Mouse (Mus musculus) myocyte (in vitro differentiated cells): ENCODE data around the gene Trnau1ap.

Experiments used
- CEBPB ChIP-seq: IDR thresholded peaks from 2 replicates; pipeline ENCODE4 v1.6.1; 2011; ENCODE audit warnings: mild to moderate bottlenecking, moderate library complexity; ENCODE audit not compliant: poor library complexity, insufficient read depth, severe bottlenecking
- E2F4 ChIP-seq: IDR thresholded peaks from one replicate; pipeline ENCODE4 v1.6.1; 2011; ENCODE audit warnings: mild to moderate bottlenecking, control low read depth, moderate library complexity; ENCODE audit not compliant: insufficient read depth
- MAX ChIP-seq: IDR thresholded peaks from one replicate; pipeline ENCODE4 v1.6.1; 2011; ENCODE audit warnings: low read depth, mild to moderate bottlenecking, control low read depth
- MYOD1 ChIP-seq, 3 experiments: IDR thresholded peaks; one replicate each; pipeline ENCODE4 v1.6.1; 2011; ENCODE audit warnings: control low read depth in 2 of 3, low read depth in 2 of 3, mild to moderate bottlenecking in 2 of 3, moderate library complexity in 1 of 3; ENCODE audit not compliant: insufficient read length in 2 of 3, control insufficient read depth in 1 of 3
- POLR2A ChIP-seq: IDR thresholded peaks from one replicate; pipeline ENCODE4 v1.6.1; 2011; ENCODE audit warnings: low read depth, mild to moderate bottlenecking, control low read depth, moderate library complexity; ENCODE audit not compliant: insufficient read length
- POLR2AphosphoS2 ChIP-seq: IDR thresholded peaks from one replicate; pipeline ENCODE4 v1.6.1; 2011; ENCODE audit warnings: low read depth, control low read depth; ENCODE audit not compliant: insufficient read length
- SRF ChIP-seq: IDR thresholded peaks from one replicate; pipeline ENCODE4 v1.6.1; 2011; ENCODE audit warnings: low read depth; ENCODE audit not compliant: control insufficient read depth, insufficient read length
- TCF3 ChIP-seq: IDR thresholded peaks from one replicate; pipeline ENCODE4 v1.6.1; 2011; ENCODE audit warnings: low read depth, control low read depth; ENCODE audit not compliant: insufficient read length
- USF1 ChIP-seq: IDR thresholded peaks from one replicate; pipeline ENCODE4 v1.6.1; 2011; ENCODE audit warnings: low read depth, mild to moderate bottlenecking, control low read depth, moderate library complexity

DNA sequence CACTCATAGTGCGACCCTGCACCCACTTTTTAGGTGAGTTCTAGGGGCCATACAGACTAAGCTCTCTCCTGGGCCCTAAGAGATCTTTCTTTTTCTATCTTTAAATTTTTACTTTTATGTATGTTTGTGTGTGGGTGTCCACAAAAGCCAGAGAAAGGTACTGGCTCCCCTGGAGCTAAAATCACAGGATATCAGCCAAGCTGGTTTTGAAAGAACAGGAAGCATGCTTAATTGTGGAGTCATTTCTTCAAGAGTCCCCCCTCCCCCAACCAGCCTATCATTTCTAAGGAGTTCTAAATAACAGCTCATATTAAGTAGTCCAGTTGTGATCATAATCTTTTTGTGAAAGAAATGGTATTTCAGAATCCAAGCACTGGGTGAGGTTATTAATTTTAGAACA lies 44.5 kb upstream of the Trnau1ap start:
- TF ChIP-seq USF1 (no peak), TCF3 (no peak), MAX (no peak), POLR2A (no peak), SRF (no peak), CEBPB (no peak), MYOD1 (IDR thresholded peaks at IDR 0.05; ENCODE audit: control insufficient read depth in 1 of 3, insufficient read length in 2 of 3, low read depth in 2 of 3) (no peak), E2F4 (no peak), POLR2AphosphoS2 (no peak)
